Mouse (Mus musculus) liver, embryonic 18 days (tissue): ENCODE measurements around the gene Gatc. TPM values are rescaled to one million over a fixed set of nuclear protein-coding genes. Genes with fewer than 3 reads are reported as not detected.

ENCODE experiments used
- polyA plus RNA-seq: library from polyadenylated mRNA; depleted of rRNA; stranded (reverse); fragments of >200 nt; gene quantifications from 2 replicates; pipeline ENCODE4 v1.2.3, GENCODE M21; 2012; rRNA removed

The Gatc gene
- polyA plus RNA-seq = 10.8 and 10.9 TPM in 2 replicates

GRCm38 (mm10) chr5:115340577-115341313 lies at the start of gene Gatc, which contains the start of gene Triap1:
Gatc (minus strand) TSS chr5:115341178.
Triap1 (plus strand) TSS chr5:115341225.

GRCm38 (mm10) chr5:115348546-115349224 lies 7.7 kb upstream of the Gatc start, which contains the start of gene Cox6a1:
Cox6a1 (minus strand) TSS chr5:115348981.

GRCm38 (mm10) chr5:115326875-115327609 lies 13.9 kb downstream of the Gatc start, which contains the start of gene Srsf9:
Srsf9 (plus strand) TSS chr5:115327177.

GRCm38 (mm10) chr5:115300792-115301614 lies 40.0 kb downstream of the Gatc start, which contains the start of gene Dynll1:
Dynll1 (minus strand) TSS chr5:115300999.

Other genes starting within 250 kb of the Gatc start
- gene Gm10401, start 242.9 kb downstream of the Gatc start, polyA plus RNA-seq = not detected in 2 replicates
- gene Acads, start 221.8 kb downstream of the Gatc start, polyA plus RNA-seq = 69.8 and 75.2 TPM in 2 replicates
- 10.1 and 10.4 TPM in 2 replicates for gene Unc119b, start 206.2 kb downstream of the Gatc start, polyA plus RNA-seq
- gene Mlec, start 183.0 kb downstream of the Gatc start, polyA plus RNA-seq = 36.1 and 40.4 TPM in 2 replicates
- 0.35 and 0.49 TPM in 2 replicates for gene Cabp1, start 146.8 kb downstream of the Gatc start, polyA plus RNA-seq
- 39.8 and 41.2 TPM in 2 replicates for gene Pop5, start 105.3 kb downstream of the Gatc start, polyA plus RNA-seq
- 75.3 and 78.6 TPM in 2 replicates for gene Rnf10, start 68.3 kb downstream of the Gatc start, polyA plus RNA-seq
- gene Coq5, start 61.5 kb downstream of the Gatc start, polyA plus RNA-seq = 7.5 and 7.9 TPM in 2 replicates
- gene Dynll1, start 40.2 kb downstream of the Gatc start, polyA plus RNA-seq = 100 and 145 TPM in 2 replicates
- 37.0 and 37.6 TPM in 2 replicates for gene Srsf9, start 14.0 kb downstream of the Gatc start, polyA plus RNA-seq
- 13.5 and 13.6 TPM in 2 replicates for gene Triap1, start within 50 bp of the Gatc start, polyA plus RNA-seq
- gene Cox6a1, start 7.8 kb upstream of the Gatc start, polyA plus RNA-seq = 1,034 and 1,123 TPM in 2 replicates
- 0.22 and 0.44 TPM in 2 replicates for gene Msi1, start 88.4 kb upstream of the Gatc start, polyA plus RNA-seq
- 0.06 TPM in 1 of 2 replicates, not detected in the other for gene Pla2g1b, start 125.1 kb upstream of the Gatc start, polyA plus RNA-seq
- 9.7 and 12.4 TPM in 2 replicates for gene Sirt4, start 143.5 kb upstream of the Gatc start, polyA plus RNA-seq
- 25.1 and 30.6 TPM in 2 replicates for gene Pxn, start 165.5 kb upstream of the Gatc start, polyA plus RNA-seq
- 1,441 and 1,589 TPM in 2 replicates for gene Rplp0, start 218.3 kb upstream of the Gatc start, polyA plus RNA-seq
- gene Gcn1l1, start 224.1 kb upstream of the Gatc start, polyA plus RNA-seq = 8.4 and 11.2 TPM in 2 replicates